Mouse (Mus musculus): ENCODE measurements around the gene March10.

DNA sequence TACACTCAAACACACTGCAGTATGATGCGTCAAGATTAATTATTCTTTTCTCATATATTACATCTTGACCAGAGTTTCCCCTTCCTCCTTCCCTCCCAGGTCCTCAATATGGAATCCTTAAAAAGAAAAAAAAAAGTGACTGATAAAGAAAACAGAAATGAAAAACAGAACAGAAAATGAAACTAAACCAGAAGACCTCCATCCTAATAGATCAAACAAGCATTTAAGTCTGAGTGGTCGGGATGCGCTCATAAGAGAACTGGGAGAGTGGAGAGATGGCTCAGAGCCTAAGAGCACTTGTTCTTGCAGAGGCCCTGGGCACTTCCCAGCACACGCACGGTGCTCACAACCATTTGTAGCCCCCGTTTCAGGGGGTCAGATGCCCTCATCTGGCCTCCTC, 28.5 kb upstream of the March10 start:
- no peak for TF ChIP-seq GATA1 (IDR thresholded peaks at IDR 0.05; ENCODE audit: borderline replicate concordance, low read length)
- no peak for TF ChIP-seq FLI1 (IDR thresholded peaks at IDR 0.05; ENCODE audit: low read length)

All from megakaryocyte, embryonic 14.5 days (primary cell).